Mouse (Mus musculus) kidney, postnatal 4 days (tissue): ENCODE measurements around the gene Gpatch2l.

Experiments used
- DNase-seq, 2 experiments: peaks; one replicate each; pipeline ENCODE4 v3.0.0; 2021; ENCODE audit warnings: mixed read lengths in 2 of 2

The Gpatch2l gene

GRCm38 (mm10) chr12:86280000-86280399, 38.3 kb downstream of the Gpatch2l start:
- no peak for DNase-seq

GRCm38 (mm10) chr12:86285704-86286103, 44.0 kb downstream of the Gpatch2l start:
- no peak for DNase-seq

- DNase-seq: no peak
Observed at GRCm38 (mm10) chr12:86297450-86297849, 55.8 kb downstream of the Gpatch2l start.

GRCm38 (mm10) chr12:86302973-86303372, 61.3 kb downstream of the Gpatch2l start:
- peak in 1 of 2 experiments; percentile 26 for DNase-seq

- DNase-seq: peak in 1 of 2 experiments; percentile 12
Observed at GRCm38 (mm10) chr12:86305045-86305444, 63.4 kb downstream of the Gpatch2l start.

GRCm38 (mm10) chr12:86305635-86306243, 64.1 kb downstream of the Gpatch2l start:
- peak; percentile 42 to 55 for DNase-seq

GRCm38 (mm10) chr12:86309474-86309873, 67.8 kb downstream of the Gpatch2l start:
- DNase-seq: no peak

- no peak for DNase-seq
Observed at GRCm38 (mm10) chr12:86309902-86310301, 68.2 kb downstream of the Gpatch2l start.

- peak; percentile 28 to 49 for DNase-seq
Observed at GRCm38 (mm10) chr12:86320629-86321028, 79.0 kb downstream of the Gpatch2l start.

GRCm38 (mm10) chr12:86324297-86324696, 82.6 kb downstream of the Gpatch2l start:
- DNase-seq: no peak

GRCm38 (mm10) chr12:86329813-86330212, 88.2 kb downstream of the Gpatch2l start:
- no peak for DNase-seq

GRCm38 (mm10) chr12:86330684-86331083, 89.0 kb downstream of the Gpatch2l start:
- DNase-seq: no peak

GRCm38 (mm10) chr12:86331248-86331647, 89.6 kb downstream of the Gpatch2l start:
- no peak for DNase-seq

- DNase-seq: no peak
Observed at GRCm38 (mm10) chr12:86336209-86336608, 94.6 kb downstream of the Gpatch2l start.

GRCm38 (mm10) chr12:86336887-86337286, 95.2 kb downstream of the Gpatch2l start:
- DNase-seq: peak in 1 of 2 experiments; percentile 11
